Mouse (Mus musculus): ENCODE results near the gene Rsrc1. TPM values are rescaled to one million over a fixed set of nuclear protein-coding genes. Genes with fewer than 3 reads are reported as not detected.

Gene Rsrc1
- total and polyA plus RNA-seq, 2 experiments from 2014 or later = 13.1 to 15.0 TPM

- no peak overlapping the region for H3K4me2 ChIP-seq (ENCODE audit: low read depth, low read length)
- no peaks in the 10 kb centered on the region for H3K36me3 ChIP-seq (replicated peaks; ENCODE audit: control insufficient read depth, insufficient read depth, low read length)
- no peaks in the 10 kb centered on the region for H3K9me3 ChIP-seq (replicated peaks; ENCODE audit: control insufficient read depth, low read length)
- peaks cover 4% of the 10 kb centered on the region; the same call in 1 of the 2 replicates for H3K4me1 ChIP-seq (ENCODE audit: control insufficient read depth, insufficient read depth)
- no peak for TF ChIP-seq CTCF (IDR thresholded peaks at IDR 0.05; ENCODE audit: low read depth)
- no peak for TF ChIP-seq EP300 (IDR thresholded peaks at IDR 0.05; ENCODE audit: low read depth)
- peak overlapping the region; percentile 14 for H3K4me3 ChIP-seq (ENCODE audit: low read depth, low read length)
- no peak overlapping the region for H3K27ac ChIP-seq (ENCODE audit: low read depth)
- ATAC-seq (ENCODE audit: insufficient read depth, low read depth) (no peak), DNase-seq (ENCODE audit: low spot score) (no peak)
- peaks cover 80% of the 10 kb centered on the region for H3K27me3 ChIP-seq (ENCODE audit: control insufficient read depth, insufficient read depth, low read length)
- no peak overlapping the region for H3K9ac ChIP-seq (replicated peaks; ENCODE audit: low read depth, low read length)
- WGBS = 5% methylated on average over 10 of the region's 10 CpGs
Measured at GRCm38 (mm10) chr3:66970261-66970660, 10.9 kb upstream of the Rsrc1 start.

GRCm38 (mm10) chr3:66970661-66971331 lies 10.4 kb upstream of the Rsrc1 start:
- TF ChIP-seq EP300 (IDR thresholded peaks at IDR 0.05; ENCODE audit: low read depth) = no peak
- no peak for TF ChIP-seq CTCF (IDR thresholded peaks at IDR 0.05; ENCODE audit: low read depth)
- WGBS = 5% methylated on average over 29 of the region's 29 CpGs
- Histone ChIP-seq H3K4me3 (ENCODE audit: low read depth, low read length) (peak overlapping the region; percentile 14), H3K27me3 (ENCODE audit: control insufficient read depth, insufficient read depth, low read length) (peaks cover 84% of the 10 kb centered on the region), H3K9me3 (replicated peaks; ENCODE audit: control insufficient read depth, low read length) (no peaks in the 10 kb centered on the region), H3K9ac (replicated peaks; ENCODE audit: low read depth, low read length) (no peak overlapping the region), H3K4me2 (ENCODE audit: low read depth, low read length) (no peak overlapping the region), H3K36me3 (replicated peaks; ENCODE audit: control insufficient read depth, insufficient read depth, low read length) (no peaks in the 10 kb centered on the region), H3K27ac (ENCODE audit: low read depth) (no peak overlapping the region), H3K4me1 (ENCODE audit: control insufficient read depth, insufficient read depth) (peaks cover 4% of the 10 kb centered on the region; the same call in 1 of the 2 replicates)
- DNase-seq (ENCODE audit: low spot score) (no peak), ATAC-seq (ENCODE audit: insufficient read depth, low read depth) (0 out of 2 replicates have a peak, but pooled peaks have one; percentile 11)

- 13% methylated on average over 16 of the region's 16 CpGs for WGBS
- Histone ChIP-seq H3K4me1 (ENCODE audit: control insufficient read depth, insufficient read depth) (peaks cover 4% of the 10 kb centered on the region; the same call in 1 of the 2 replicates), H3K9me3 (replicated peaks; ENCODE audit: control insufficient read depth, low read length) (no peaks in the 10 kb centered on the region), H3K4me3 (ENCODE audit: low read depth, low read length) (no peak overlapping the region), H3K4me2 (ENCODE audit: low read depth, low read length) (no peak overlapping the region), H3K27ac (ENCODE audit: low read depth) (no peak overlapping the region), H3K36me3 (replicated peaks; ENCODE audit: control insufficient read depth, insufficient read depth, low read length) (no peaks in the 10 kb centered on the region), H3K9ac (replicated peaks; ENCODE audit: low read depth, low read length) (no peak overlapping the region), H3K27me3 (ENCODE audit: control insufficient read depth, insufficient read depth, low read length) (peaks cover 89% of the 10 kb centered on the region)
- DNase-seq (ENCODE audit: low spot score) = no peak
- ATAC-seq (ENCODE audit: insufficient read depth, low read depth) = no peak
- TF ChIP-seq EP300 (IDR thresholded peaks at IDR 0.05; ENCODE audit: low read depth) (no peak), CTCF (IDR thresholded peaks at IDR 0.05; ENCODE audit: low read depth) (no peak)
Measured at GRCm38 (mm10) chr3:66972191-66972950, 8.8 kb upstream of the Rsrc1 start.

- no peak overlapping the region for H3K9ac ChIP-seq (replicated peaks; ENCODE audit: low read depth, low read length)
- no peak for DNase-seq (ENCODE audit: low spot score)
- H3K4me3 ChIP-seq (ENCODE audit: low read depth, low read length) = peak overlapping the region; percentile 48
- no peak overlapping the region for H3K27ac ChIP-seq (ENCODE audit: low read depth)
- H3K4me2 ChIP-seq (ENCODE audit: low read depth, low read length) = peak overlapping the region; percentile 59
- WGBS = 3% methylated on average over 58 of the region's 59 CpGs
- H3K36me3 ChIP-seq (replicated peaks; ENCODE audit: control insufficient read depth, insufficient read depth, low read length) = no peaks in the 10 kb centered on the region
- H3K9me3 ChIP-seq (replicated peaks; ENCODE audit: control insufficient read depth, low read length) = no peaks in the 10 kb centered on the region
- TF ChIP-seq EP300 (IDR thresholded peaks at IDR 0.05; ENCODE audit: low read depth) (no peak), CTCF (IDR thresholded peaks at IDR 0.05; ENCODE audit: low read depth) (no peak)
- H3K4me1 ChIP-seq (ENCODE audit: control insufficient read depth, insufficient read depth) = peaks cover 4% of the 10 kb centered on the region; the same call in 1 of the 2 replicates
- ATAC-seq (ENCODE audit: insufficient read depth, low read depth) = no peak; the same call in 1 of the 2 replicates
- H3K27me3 ChIP-seq (ENCODE audit: control insufficient read depth, insufficient read depth, low read length) = peaks cover 89% of the 10 kb centered on the region
Measured at GRCm38 (mm10) chr3:66973391-66973943, 7.7 kb upstream of the Rsrc1 start.

GRCm38 (mm10) chr3:66974501-66974900 lies 6.7 kb upstream of the Rsrc1 start:
- DNase-seq (ENCODE audit: low spot score) = no peak
- no peak overlapping the region for H3K4me2 ChIP-seq (ENCODE audit: low read depth, low read length)
- no peak overlapping the region for H3K27ac ChIP-seq (ENCODE audit: low read depth)
- H3K4me3 ChIP-seq (ENCODE audit: low read depth, low read length) = no peak overlapping the region
- TF ChIP-seq CTCF (IDR thresholded peaks at IDR 0.05; ENCODE audit: low read depth) (no peak), EP300 (IDR thresholded peaks at IDR 0.05; ENCODE audit: low read depth) (no peak)
- no peaks in the 10 kb centered on the region for H3K36me3 ChIP-seq (replicated peaks; ENCODE audit: control insufficient read depth, insufficient read depth, low read length)
- H3K9ac ChIP-seq (replicated peaks; ENCODE audit: low read depth, low read length) = no peak overlapping the region
- 18% methylated on average over 3 of the region's 3 CpGs for WGBS
- H3K9me3 ChIP-seq (replicated peaks; ENCODE audit: control insufficient read depth, low read length) = no peaks in the 10 kb centered on the region
- no peak for ATAC-seq (ENCODE audit: insufficient read depth, low read depth)
- peaks cover 11% of the 10 kb centered on the region; the same call in 1 of the 2 replicates for H3K4me1 ChIP-seq (ENCODE audit: control insufficient read depth, insufficient read depth)
- H3K27me3 ChIP-seq (ENCODE audit: control insufficient read depth, insufficient read depth, low read length) = peaks cover 95% of the 10 kb centered on the region

Measured in heart, postnatal 0 days (tissue).